Mouse (Mus musculus) olfactory bulb, adult 2 months (tissue): ENCODE data around the gene Dact2. TPM values are rescaled to one million over a fixed set of nuclear protein-coding genes. Genes with fewer than 3 reads are reported as not detected.

Source experiments
- H3K27ac ChIP-seq: fragments of 200-500 bp; 2 replicates; pipeline ENCODE4 v1.5.1; 2012; ENCODE audit warnings: low read depth, low read length; ENCODE audit not compliant: insufficient read depth
- H3K4me1 ChIP-seq: fragments of 200-500 bp; 2 replicates; pipeline ENCODE4 v1.6.1; 2012; ENCODE audit warnings: low read length; ENCODE audit not compliant: control insufficient read depth, insufficient read depth
- H3K4me3 ChIP-seq: fragments of 200-500 bp; 2 replicates; pipeline ENCODE4 v1.5.1; 2012; ENCODE audit warnings: mild to moderate bottlenecking, low read depth, low read length, moderate library complexity; ENCODE audit not compliant: insufficient read depth
- CTCF ChIP-seq: fragments of 200-500 bp; IDR thresholded peaks from 2 replicates; pipeline ENCODE4 v1.5.1; 2012; ENCODE audit warnings: low read depth, mild to moderate bottlenecking, low read length, moderate library complexity; ENCODE audit not compliant: insufficient read depth
- POLR2A ChIP-seq: fragments of 200-500 bp; IDR thresholded peaks from 2 replicates; pipeline ENCODE4 v1.6.1; 2012; ENCODE audit warnings: mild to moderate bottlenecking, low read depth, low read length, moderate library complexity; ENCODE audit not compliant: insufficient read depth
- WGBS: fragments of 180-500 bp; shearing (Covaris S2); methylation state at CpG from one replicate; pipeline ENCODE4 v1.1.7; 2018; 5-methylcytosine and 5-hydroxymethylcytosine counted together
- polyA plus RNA-seq: library from polyadenylated mRNA; stranded (reverse); fragments of >200 nt; gene quantifications from 2 replicates; pipeline ENCODE4 v1.2.4, GENCODE M21; 2012; ENCODE audit warnings: low replicate concordance; ENCODE audit not compliant: missing spikeins, insufficient read depth, insufficient read length

The Dact2 gene
- not detected in 2 replicates for polyA plus RNA-seq

- TF ChIP-seq CTCF (peak; percentile 28; the same call in 1 of the 2 replicates), POLR2A (no peak)
- peak within 1 kb of the TSS; percentile 71 for H3K4me3 ChIP-seq
- H3K4me1 ChIP-seq, result peaks cover 14% of the 10 kb centered on the region
- WGBS, result 41% methylated on average over 13 of the region's 13 CpGs
- H3K27ac ChIP-seq, result peak within 1 kb of the TSS; percentile 43; the same call in 1 of the 2 replicates
These were observed at the start of gene Dact2 for GRCm38 (mm10) chr17:14204061-14204460. Gene Dact2, minus strand, starts transcription at chr17:14204304.

- peaks cover 3% of the 10 kb centered on the region; the same call in 1 of the 2 replicates for H3K4me1 ChIP-seq
- TF ChIP-seq CTCF (no peak), POLR2A (no peak)
- 77% methylated on average over 7 of the region's 7 CpGs for WGBS
- no peak overlapping the region for H3K4me3 ChIP-seq
- no peak overlapping the region for H3K27ac ChIP-seq
These were observed 48.4 kb upstream of the Dact2 start for GRCm38 (mm10) chr17:14252456-14252855.

GRCm38 (mm10) chr17:14250401-14250800 lies 46.3 kb upstream of the Dact2 start:
- no peak for TF ChIP-seq POLR2A
- TF ChIP-seq CTCF, result no peak
- Histone ChIP-seq H3K27ac (no peak overlapping the region), H3K4me3 (no peak overlapping the region), H3K4me1 (no peaks in the 10 kb centered on the region)
- WGBS, result 93% methylated on average over 8 of the region's 8 CpGs

GRCm38 (mm10) chr17:14249595-14249994 lies 45.5 kb upstream of the Dact2 start:
- H3K4me3 ChIP-seq, result no peak overlapping the region
- 74% methylated on average over 4 of the region's 4 CpGs for WGBS
- no peaks in the 10 kb centered on the region for H3K4me1 ChIP-seq
- TF ChIP-seq CTCF, result no peak
- TF ChIP-seq POLR2A, result no peak
- H3K27ac ChIP-seq, result no peak overlapping the region

- WGBS, result 96% methylated on average over 8 of the region's 8 CpGs
- Histone ChIP-seq H3K4me3 (no peak overlapping the region), H3K4me1 (no peaks in the 10 kb centered on the region), H3K27ac (no peak overlapping the region)
- no peak for TF ChIP-seq POLR2A
- no peak for TF ChIP-seq CTCF
These were observed 43.8 kb upstream of the Dact2 start for GRCm38 (mm10) chr17:14247931-14248330.

- TF ChIP-seq POLR2A, result no peak
- TF ChIP-seq CTCF, result no peak
- no peak overlapping the region for H3K4me3 ChIP-seq
- no peaks in the 10 kb centered on the region for H3K4me1 ChIP-seq
- no peak overlapping the region for H3K27ac ChIP-seq
- WGBS, result 90% methylated on average over 2 of the region's 2 CpGs
These were observed 42.2 kb upstream of the Dact2 start for GRCm38 (mm10) chr17:14246266-14246665.

- Histone ChIP-seq H3K27ac (no peak overlapping the region), H3K4me3 (no peak overlapping the region), H3K4me1 (no peaks in the 10 kb centered on the region)
- TF ChIP-seq POLR2A (no peak), CTCF (no peak)
- 66% methylated on average over 11 of the region's 11 CpGs for WGBS
These were observed 40.3 kb upstream of the Dact2 start for GRCm38 (mm10) chr17:14244195-14244965.

GRCm38 (mm10) chr17:14242634-14243033 lies 38.5 kb upstream of the Dact2 start:
- Histone ChIP-seq H3K4me3 (no peak overlapping the region), H3K4me1 (no peaks in the 10 kb centered on the region), H3K27ac (no peak overlapping the region)
- TF ChIP-seq POLR2A, result no peak
- no peak for TF ChIP-seq CTCF
- 86% methylated on average over 8 of the region's 8 CpGs for WGBS

- Histone ChIP-seq H3K4me1 (no peaks in the 10 kb centered on the region), H3K4me3 (no peak overlapping the region), H3K27ac (no peak overlapping the region)
- TF ChIP-seq CTCF, result no peak
- TF ChIP-seq POLR2A, result no peak
- 85% methylated on average over 10 of the region's 10 CpGs for WGBS
These were observed 35.9 kb upstream of the Dact2 start for GRCm38 (mm10) chr17:14239960-14240359.
